Mouse (Mus musculus): ENCODE data around the gene Ucn2. TPM values are rescaled to one million over a fixed set of nuclear protein-coding genes. Genes with fewer than 3 reads are reported as not detected.

Gene Ucn2
- polyA plus RNA-seq, 1 experiment from 2014 or later = not detected

GRCm38 (mm10) chr9:109016973-109017604 is 31.3 kb downstream of the Ucn2 start:
- no peak for TF ChIP-seq CTCF (IDR thresholded peaks at IDR 0.05; ENCODE audit: low read depth)
- DNase-seq = no peak
- H3K4me3 ChIP-seq (ENCODE audit: low read depth, low read length) = no peak overlapping the region
- no peaks in the 10 kb centered on the region for H3K9me3 ChIP-seq (ENCODE audit: low read depth, low read length)
- no peaks in the 10 kb centered on the region for H3K4me1 ChIP-seq (ENCODE audit: insufficient read depth)
- H3K27me3 ChIP-seq (ENCODE audit: insufficient read depth, low read length) = no peaks in the 10 kb centered on the region
- H3K36me3 ChIP-seq (ENCODE audit: insufficient read depth) = no peaks in the 10 kb centered on the region
- ATAC-seq (ENCODE audit: insufficient read depth) = no peak
- H3K4me2 ChIP-seq = no peak overlapping the region
- no peak overlapping the region for H3K27ac ChIP-seq (ENCODE audit: low read depth)
- 46% methylated on average over 11 of the region's 11 CpGs for WGBS
- H3K9ac ChIP-seq = no peak overlapping the region

GRCm38 (mm10) chr9:109021428-109021827 is 35.6 kb downstream of the Ucn2 start:
- H3K9me3 ChIP-seq (ENCODE audit: low read depth, low read length) = no peaks in the 10 kb centered on the region

GRCm38 (mm10) chr9:109022866-109023685 is 37.3 kb downstream of the Ucn2 start:
- no peaks in the 10 kb centered on the region for H3K4me1 ChIP-seq (ENCODE audit: insufficient read depth)
- no peak overlapping the region for H3K4me2 ChIP-seq
- 74% methylated on average over 17 of the region's 17 CpGs for WGBS
- H3K27ac ChIP-seq (ENCODE audit: low read depth) = no peak overlapping the region
- no peak overlapping the region for H3K9ac ChIP-seq
- no peak for TF ChIP-seq CTCF (IDR thresholded peaks at IDR 0.05; ENCODE audit: low read depth)
- no peak for DNase-seq
- no peaks in the 10 kb centered on the region for H3K27me3 ChIP-seq (ENCODE audit: insufficient read depth, low read length)
- no peak for ATAC-seq (ENCODE audit: insufficient read depth)
- no peaks in the 10 kb centered on the region for H3K9me3 ChIP-seq (ENCODE audit: low read depth, low read length)
- H3K36me3 ChIP-seq (ENCODE audit: insufficient read depth) = no peaks in the 10 kb centered on the region
- no peak overlapping the region for H3K4me3 ChIP-seq (ENCODE audit: low read depth, low read length)

More at GRCm38 (mm10) chr9:109021428-109021827, 35.6 kb downstream of the Ucn2 start:
- no peak for TF ChIP-seq CTCF (IDR thresholded peaks at IDR 0.05; ENCODE audit: low read depth)
- no peak for DNase-seq
- ATAC-seq (ENCODE audit: insufficient read depth) = no peak
- H3K9ac ChIP-seq = no peak overlapping the region
- H3K27ac ChIP-seq (ENCODE audit: low read depth) = no peak overlapping the region
- no peak overlapping the region for H3K4me2 ChIP-seq
- no peaks in the 10 kb centered on the region for H3K4me1 ChIP-seq (ENCODE audit: insufficient read depth)
- H3K4me3 ChIP-seq (ENCODE audit: low read depth, low read length) = no peak overlapping the region
- no peaks in the 10 kb centered on the region for H3K36me3 ChIP-seq (ENCODE audit: insufficient read depth)
- WGBS = 88% methylated on average over 4 of the region's 4 CpGs
- no peaks in the 10 kb centered on the region for H3K27me3 ChIP-seq (ENCODE audit: insufficient read depth, low read length)

- Histone ChIP-seq H3K9ac (no peak overlapping the region), H3K36me3 (ENCODE audit: insufficient read depth) (no peaks in the 10 kb centered on the region), H3K9me3 (ENCODE audit: low read depth, low read length) (no peaks in the 10 kb centered on the region), H3K27me3 (ENCODE audit: insufficient read depth, low read length) (no peaks in the 10 kb centered on the region), H3K27ac (ENCODE audit: low read depth) (no peak overlapping the region), H3K4me2 (no peak overlapping the region), H3K4me3 (ENCODE audit: low read depth, low read length) (no peak overlapping the region), H3K4me1 (ENCODE audit: insufficient read depth) (no peaks in the 10 kb centered on the region)
- TF ChIP-seq CTCF (IDR thresholded peaks at IDR 0.05; ENCODE audit: low read depth) = no peak
- ATAC-seq (ENCODE audit: insufficient read depth) (no peak), DNase-seq (no peak)
- 73% methylated on average over 8 of the region's 8 CpGs for WGBS
These were observed 41.7 kb downstream of the Ucn2 start for GRCm38 (mm10) chr9:109027521-109027920.

GRCm38 (mm10) chr9:109028421-109028820 is 42.6 kb downstream of the Ucn2 start:
- 79% methylated on average over 3 of the region's 3 CpGs for WGBS
- H3K4me1 ChIP-seq (ENCODE audit: insufficient read depth) = no peaks in the 10 kb centered on the region

GRCm38 (mm10) chr9:109028919-109029318 is 43.1 kb downstream of the Ucn2 start:
- Histone ChIP-seq H3K9ac (no peak overlapping the region), H3K27me3 (ENCODE audit: insufficient read depth, low read length) (no peaks in the 10 kb centered on the region), H3K4me2 (no peak overlapping the region), H3K36me3 (ENCODE audit: insufficient read depth) (no peaks in the 10 kb centered on the region), H3K9me3 (ENCODE audit: low read depth, low read length) (no peaks in the 10 kb centered on the region), H3K27ac (ENCODE audit: low read depth) (no peak overlapping the region), H3K4me1 (ENCODE audit: insufficient read depth) (no peaks in the 10 kb centered on the region), H3K4me3 (ENCODE audit: low read depth, low read length) (no peak overlapping the region)
- ATAC-seq (ENCODE audit: insufficient read depth) (no peak), DNase-seq (no peak)
- no peak for TF ChIP-seq CTCF (IDR thresholded peaks at IDR 0.05; ENCODE audit: low read depth)
- WGBS = 68% methylated on average over 5 of the region's 5 CpGs

More at GRCm38 (mm10) chr9:109028421-109028820, 42.6 kb downstream of the Ucn2 start:
- Histone ChIP-seq H3K9me3 (ENCODE audit: low read depth, low read length) (no peaks in the 10 kb centered on the region), H3K27ac (ENCODE audit: low read depth) (no peak overlapping the region), H3K4me3 (ENCODE audit: low read depth, low read length) (no peak overlapping the region), H3K9ac (no peak overlapping the region), H3K27me3 (ENCODE audit: insufficient read depth, low read length) (no peaks in the 10 kb centered on the region), H3K4me2 (no peak overlapping the region), H3K36me3 (ENCODE audit: insufficient read depth) (no peaks in the 10 kb centered on the region)
- TF ChIP-seq CTCF (IDR thresholded peaks at IDR 0.05; ENCODE audit: low read depth) = no peak
- ATAC-seq (ENCODE audit: insufficient read depth) (no peak), DNase-seq (no peak)

GRCm38 (mm10) chr9:109030312-109030711 is 44.5 kb downstream of the Ucn2 start:
- TF ChIP-seq CTCF (IDR thresholded peaks at IDR 0.05; ENCODE audit: low read depth) = no peak
- no peaks in the 10 kb centered on the region for H3K4me1 ChIP-seq (ENCODE audit: insufficient read depth)
- no peak overlapping the region for H3K27ac ChIP-seq (ENCODE audit: low read depth)
- ATAC-seq (ENCODE audit: insufficient read depth) (no peak), DNase-seq (no peak)
- no peaks in the 10 kb centered on the region for H3K9me3 ChIP-seq (ENCODE audit: low read depth, low read length)
- no peak overlapping the region for H3K4me3 ChIP-seq (ENCODE audit: low read depth, low read length)
- 59% methylated on average over 3 of the region's 3 CpGs for WGBS
- H3K4me2 ChIP-seq = no peak overlapping the region
- no peaks in the 10 kb centered on the region for H3K27me3 ChIP-seq (ENCODE audit: insufficient read depth, low read length)
- H3K36me3 ChIP-seq (ENCODE audit: insufficient read depth) = no peaks in the 10 kb centered on the region
- H3K9ac ChIP-seq = no peak overlapping the region
